Mouse (Mus musculus): ENCODE results near the gene Gabpa. TPM values are rescaled to one million over a fixed set of nuclear protein-coding genes. Genes with fewer than 3 reads are reported as not detected.

The Gabpa gene
- polyA plus RNA-seq, 1 experiment from 2014 or later: 47.2 TPM

- no peak for DNase-seq (ENCODE audit: low spot score)
- H3K4me3 ChIP-seq (ENCODE audit: low read depth, low read length): no peak overlapping the region
- 90% methylated on average over 4 of the region's 4 CpGs for WGBS
Measured at GRCm38 (mm10) chr16:84902995-84903394, 68.3 kb downstream of the Gabpa start.

DNA sequence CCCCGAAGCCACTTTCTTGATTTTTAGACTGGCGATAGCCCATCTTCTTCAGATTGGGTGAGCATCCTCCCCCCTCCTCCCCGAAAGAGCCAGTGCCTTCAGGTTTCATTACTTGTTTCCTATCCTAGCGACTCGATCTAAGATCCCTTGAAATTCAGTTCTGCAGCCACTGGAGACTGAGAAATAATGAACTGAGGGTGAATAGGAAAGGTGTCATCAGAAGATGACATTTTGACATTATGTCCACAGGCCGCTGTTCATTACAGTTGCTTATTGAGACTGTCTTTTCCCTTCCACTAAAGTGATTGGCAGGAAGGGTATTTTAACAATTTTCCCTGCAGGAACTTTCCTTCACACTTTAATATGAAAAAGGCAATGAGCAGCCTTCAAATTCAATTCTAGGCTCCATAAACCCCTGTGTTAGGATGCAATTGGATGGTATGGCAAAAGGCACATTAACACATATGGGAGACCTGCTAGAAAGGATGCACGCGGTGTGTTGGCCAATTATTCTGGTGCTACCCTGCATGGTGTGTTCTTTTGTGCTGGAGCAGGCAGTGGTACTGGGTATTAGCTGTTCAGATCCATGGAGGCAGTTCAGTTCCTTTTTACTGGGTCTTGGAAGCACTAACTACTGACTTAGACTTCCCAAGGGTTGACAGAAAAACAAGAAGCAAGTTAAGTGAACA is 76.9 kb downstream of the Gabpa start:
- no peak overlapping the region for H3K27ac ChIP-seq (replicated peaks; ENCODE audit: low read depth, low read length)
- ATAC-seq (replicated peaks; ENCODE audit: insufficient number of reproducible peaks, low FRiP score, low TSS enrichment, low read depth) (no peak), DNase-seq (ENCODE audit: low spot score) (no peak)
- H3K9me3 ChIP-seq (replicated peaks; ENCODE audit: control insufficient read depth, low read length): no peaks in the 10 kb centered on the region
- WGBS: 83% methylated on average over 8 of the region's 8 CpGs
- H3K4me2 ChIP-seq (ENCODE audit: low read depth, low read length): no peak overlapping the region
- no peak overlapping the region for H3K4me3 ChIP-seq (ENCODE audit: low read depth, low read length)
- no peak overlapping the region for H3K9ac ChIP-seq (replicated peaks; ENCODE audit: low read length)
- H3K4me1 ChIP-seq (ENCODE audit: control insufficient read depth, insufficient read depth, low read length): no peaks in the 10 kb centered on the region
- H3K27me3 ChIP-seq (ENCODE audit: control insufficient read depth, insufficient read depth, low read length): no peaks in the 10 kb centered on the region
- no peaks in the 10 kb centered on the region for H3K36me3 ChIP-seq (replicated peaks; ENCODE audit: control insufficient read depth, insufficient read depth, low read depth, low read length)

More at GRCm38 (mm10) chr16:84902995-84903394, 68.3 kb downstream of the Gabpa start:
- Histone ChIP-seq H3K9ac (replicated peaks; ENCODE audit: low read length) (no peak overlapping the region), H3K9me3 (replicated peaks; ENCODE audit: control insufficient read depth, low read length) (no peaks in the 10 kb centered on the region), H3K4me1 (ENCODE audit: control insufficient read depth, insufficient read depth, low read length) (no peaks in the 10 kb centered on the region), H3K4me2 (ENCODE audit: low read depth, low read length) (no peak overlapping the region), H3K27ac (replicated peaks; ENCODE audit: low read depth, low read length) (no peak overlapping the region), H3K36me3 (replicated peaks; ENCODE audit: control insufficient read depth, insufficient read depth, low read depth, low read length) (no peaks in the 10 kb centered on the region), H3K27me3 (ENCODE audit: control insufficient read depth, insufficient read depth, low read length) (no peaks in the 10 kb centered on the region)
- no peak for ATAC-seq (replicated peaks; ENCODE audit: insufficient number of reproducible peaks, low FRiP score, low TSS enrichment, low read depth)

Other genes with a start within 250 kb of the Gabpa start
- 53.5 and 56.7 TPM in 2 replicates for gene Mrpl39, start 99.2 kb upstream of the Gabpa start, polyA plus RNA-seq (2014; fragmentation: Nextera tagmentation; extraction: Ambion mirVana)
- 12.7 and 14.3 TPM in 2 replicates for gene Jam2, start 60.8 kb upstream of the Gabpa start, polyA plus RNA-seq (2014; fragmentation: Nextera tagmentation; extraction: Ambion mirVana)
- gene Atp5j, start 700 bp downstream of the Gabpa start, polyA plus RNA-seq (2014; fragmentation: Nextera tagmentation; extraction: Ambion mirVana): 830 and 859 TPM in 2 replicates

Measured in embryonic facial prominence, embryonic 11.5 days (tissue).